Mouse (Mus musculus): ENCODE results near the gene Acot7. TPM values are rescaled to one million over a fixed set of nuclear protein-coding genes. Genes with fewer than 3 reads are reported as not detected.
A peak's percentile ranks its signal among the peaks of the same experiment; 100 is the strongest.

Gene Acot7
- polyA plus RNA-seq, 1 experiment from 2014 or later, result 58.4 TPM

DNA sequence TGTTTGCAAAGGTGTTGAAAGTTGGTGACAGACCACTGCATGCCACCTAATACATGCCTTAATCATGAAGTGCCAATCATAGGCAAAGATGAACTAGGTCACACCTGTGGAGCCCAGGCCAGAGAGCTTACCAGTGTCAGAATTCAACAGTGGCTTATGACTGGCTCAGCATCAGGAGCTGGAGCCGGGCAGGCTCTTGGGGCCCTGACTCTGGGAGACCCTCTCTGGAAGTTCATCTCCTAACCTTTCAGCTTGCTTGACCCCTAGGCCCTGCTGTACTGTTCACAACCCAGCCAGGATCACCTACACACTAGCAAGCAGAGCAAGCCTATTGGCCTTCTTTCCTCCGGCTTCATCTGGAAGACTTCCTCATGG, 41.1 kb upstream of the Acot7 start:
- H3K36me3 ChIP-seq, result no peaks in the 10 kb centered on the region
- H3K9ac ChIP-seq, result no peak overlapping the region
- peaks cover 66% of the 10 kb centered on the region for H3K27me3 ChIP-seq
- H3K4me1 ChIP-seq (replicated peaks), result peaks cover 17% of the 10 kb centered on the region
- no peak overlapping the region for H3K4me2 ChIP-seq
- H3K4me3 ChIP-seq, result no peak overlapping the region
- WGBS, result 92% methylated on average over 2 of the region's 2 CpGs
- no peak overlapping the region for H3K27ac ChIP-seq
- no peaks in the 10 kb centered on the region for H3K9me3 ChIP-seq (replicated peaks)
- no peak for ATAC-seq (replicated peaks; ENCODE audit: insufficient number of reproducible peaks, insufficient read depth, low FRiP score, low read depth)

DNA sequence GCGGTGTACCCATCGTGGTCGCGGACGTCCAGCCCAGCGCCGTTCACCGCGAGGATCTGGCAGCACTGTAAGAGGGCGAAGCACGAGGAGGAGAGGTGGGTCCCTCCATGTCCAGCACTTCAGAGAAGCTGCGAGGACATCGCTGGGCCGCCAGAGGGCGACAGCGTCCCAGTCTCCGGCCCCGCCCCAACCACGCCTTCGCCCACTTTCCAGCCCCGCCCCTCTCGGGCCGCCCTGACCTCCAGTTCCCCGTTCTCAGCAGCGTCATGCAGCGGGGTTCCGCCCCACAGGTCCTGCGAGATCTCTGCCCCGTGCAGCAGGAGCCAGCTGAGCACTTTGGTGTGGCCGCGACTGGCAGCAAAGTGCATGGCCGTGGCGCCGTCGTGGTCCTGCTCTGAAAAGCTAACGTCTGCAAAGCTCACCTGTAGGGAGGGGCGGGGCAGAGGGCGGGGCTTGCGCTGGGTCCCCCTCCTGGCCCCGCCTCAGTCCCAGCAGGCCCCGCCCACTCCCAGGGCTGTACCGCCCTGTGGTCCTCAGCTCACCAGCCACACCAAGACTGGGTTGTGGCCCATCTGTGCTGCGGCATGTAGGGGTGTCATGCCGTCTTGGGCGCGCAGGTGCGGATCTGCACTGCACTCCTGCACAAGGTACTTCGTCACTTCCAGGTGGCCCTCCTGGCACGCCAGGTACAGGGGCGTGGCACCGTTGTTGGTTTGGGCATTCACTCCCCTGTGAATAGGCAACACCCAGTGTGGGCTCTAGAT, 39.3 kb upstream of the Acot7 start:
- ATAC-seq (replicated peaks; ENCODE audit: insufficient number of reproducible peaks, insufficient read depth, low FRiP score, low read depth), result peak; percentile 83
- Histone ChIP-seq H3K9ac (no peak overlapping the region), H3K36me3 (no peaks in the 10 kb centered on the region), H3K27me3 (peaks cover 49% of the 10 kb centered on the region), H3K4me1 (replicated peaks) (peaks cover 10% of the 10 kb centered on the region), H3K4me3 (peak overlapping the region; percentile 54), H3K4me2 (peak overlapping the region; percentile 84), H3K27ac (no peak overlapping the region), H3K9me3 (replicated peaks) (no peaks in the 10 kb centered on the region)
- WGBS, result 3% methylated on average over 51 of the region's 51 CpGs

GRCm38 (mm10) chr4:152140441-152140840, 37.5 kb upstream of the Acot7 start:
- Histone ChIP-seq H3K9ac (no peak overlapping the region), H3K27ac (no peak overlapping the region), H3K9me3 (replicated peaks) (no peaks in the 10 kb centered on the region), H3K36me3 (no peaks in the 10 kb centered on the region), H3K4me2 (no peak overlapping the region), H3K27me3 (peaks cover 40% of the 10 kb centered on the region), H3K4me1 (replicated peaks) (peaks cover 10% of the 10 kb centered on the region), H3K4me3 (no peak overlapping the region)
- 30% methylated on average over 6 of the region's 6 CpGs for WGBS
- ATAC-seq (replicated peaks; ENCODE audit: insufficient number of reproducible peaks, insufficient read depth, low FRiP score, low read depth), result no peak

DNA sequence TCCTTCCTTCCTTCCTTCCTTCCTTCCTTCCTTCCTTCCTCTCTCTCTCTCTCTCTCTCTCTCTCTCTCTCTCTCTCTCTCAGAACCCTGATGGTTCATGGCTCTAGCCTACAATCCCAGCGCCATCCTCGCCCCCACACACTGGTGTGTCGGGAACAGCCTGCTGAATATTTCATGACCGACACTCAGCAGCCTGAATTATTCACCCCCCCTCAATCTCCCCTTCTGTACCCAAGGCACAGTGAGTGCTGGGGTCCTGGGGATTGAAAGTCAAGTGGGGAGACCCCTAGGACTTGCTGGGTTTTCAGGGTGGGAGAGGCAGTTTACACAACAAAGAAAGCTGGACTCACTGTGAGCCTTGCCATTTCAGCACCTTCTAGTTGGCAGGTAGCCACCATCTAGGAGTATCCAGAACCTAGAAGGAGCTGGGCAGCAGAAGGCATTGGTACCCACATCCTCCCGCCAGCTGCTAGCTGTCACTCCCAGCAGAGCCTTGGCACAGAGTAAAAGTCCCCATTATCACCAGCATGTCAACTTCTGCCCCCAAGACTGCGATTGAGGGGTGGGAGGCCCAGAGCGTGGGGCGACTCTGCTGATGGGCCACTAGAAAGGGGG, 36.3 kb upstream of the Acot7 start:
- H3K27ac ChIP-seq, result no peak overlapping the region
- 67% methylated on average over 8 of the region's 8 CpGs for WGBS
- no peak for ATAC-seq (replicated peaks; ENCODE audit: insufficient number of reproducible peaks, insufficient read depth, low FRiP score, low read depth)

DNA sequence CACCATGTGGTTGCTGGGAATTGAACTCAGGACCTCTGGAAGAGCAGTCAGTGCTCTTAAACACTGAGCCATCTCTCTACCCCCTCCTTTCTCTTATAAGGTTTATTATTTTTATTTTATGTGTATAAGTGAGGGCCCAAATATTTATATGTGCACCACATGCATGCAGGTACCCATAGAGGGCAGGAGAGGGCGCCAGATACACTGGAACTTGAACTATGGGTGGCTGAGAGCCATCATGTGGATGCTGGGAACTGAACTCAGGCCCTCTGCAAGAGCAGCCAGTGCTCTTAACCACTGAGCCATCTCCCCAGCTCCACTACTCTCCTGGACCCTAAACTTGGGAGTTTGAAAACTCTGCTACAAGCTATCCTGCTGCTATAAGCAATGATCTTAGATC, 34.3 kb upstream of the Acot7 start:
- WGBS, result 38% methylated on average over 1 of the region's 1 CpGs
- ATAC-seq (replicated peaks; ENCODE audit: insufficient number of reproducible peaks, insufficient read depth, low FRiP score, low read depth), result no peak
- H3K36me3 ChIP-seq, result no peaks in the 10 kb centered on the region

More for the DNA sequence above, 36.3 kb upstream of the Acot7 start:
- H3K36me3 ChIP-seq, result no peaks in the 10 kb centered on the region
- H3K27me3 ChIP-seq, result peaks cover 35% of the 10 kb centered on the region
- no peak overlapping the region for H3K9ac ChIP-seq
- H3K4me1 ChIP-seq (replicated peaks), result peaks cover 10% of the 10 kb centered on the region
- H3K4me3 ChIP-seq, result no peak overlapping the region
- H3K9me3 ChIP-seq (replicated peaks), result no peaks in the 10 kb centered on the region
- no peak overlapping the region for H3K4me2 ChIP-seq

DNA sequence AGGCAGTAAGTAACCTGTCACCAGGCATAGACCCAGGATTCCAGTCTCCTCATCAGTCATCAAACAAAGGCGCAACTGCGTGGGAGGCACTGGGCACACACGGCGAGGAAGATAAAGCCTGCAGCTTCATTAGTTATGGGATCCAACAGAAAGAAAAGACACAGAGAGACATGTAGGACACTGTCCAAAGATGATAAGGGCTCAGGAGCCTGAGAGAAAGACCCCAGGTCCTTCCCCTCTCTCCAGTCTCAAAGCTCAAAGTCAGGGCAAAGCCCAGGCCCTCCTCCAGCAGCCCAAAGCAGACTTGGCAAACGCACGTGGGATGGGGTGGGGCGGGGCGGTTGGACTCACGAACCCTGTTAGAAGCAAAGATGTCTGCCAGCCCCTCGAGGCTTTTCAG, 32.5 kb upstream of the Acot7 start:
- H3K27me3 ChIP-seq, result peaks cover 38% of the 10 kb centered on the region

More for the DNA sequence above, 34.3 kb upstream of the Acot7 start:
- Histone ChIP-seq H3K27me3 (peaks cover 33% of the 10 kb centered on the region), H3K9ac (no peak overlapping the region), H3K4me1 (replicated peaks) (peaks cover 5% of the 10 kb centered on the region), H3K27ac (no peak overlapping the region), H3K9me3 (replicated peaks) (no peaks in the 10 kb centered on the region), H3K4me3 (no peak overlapping the region), H3K4me2 (no peak overlapping the region)

DNA sequence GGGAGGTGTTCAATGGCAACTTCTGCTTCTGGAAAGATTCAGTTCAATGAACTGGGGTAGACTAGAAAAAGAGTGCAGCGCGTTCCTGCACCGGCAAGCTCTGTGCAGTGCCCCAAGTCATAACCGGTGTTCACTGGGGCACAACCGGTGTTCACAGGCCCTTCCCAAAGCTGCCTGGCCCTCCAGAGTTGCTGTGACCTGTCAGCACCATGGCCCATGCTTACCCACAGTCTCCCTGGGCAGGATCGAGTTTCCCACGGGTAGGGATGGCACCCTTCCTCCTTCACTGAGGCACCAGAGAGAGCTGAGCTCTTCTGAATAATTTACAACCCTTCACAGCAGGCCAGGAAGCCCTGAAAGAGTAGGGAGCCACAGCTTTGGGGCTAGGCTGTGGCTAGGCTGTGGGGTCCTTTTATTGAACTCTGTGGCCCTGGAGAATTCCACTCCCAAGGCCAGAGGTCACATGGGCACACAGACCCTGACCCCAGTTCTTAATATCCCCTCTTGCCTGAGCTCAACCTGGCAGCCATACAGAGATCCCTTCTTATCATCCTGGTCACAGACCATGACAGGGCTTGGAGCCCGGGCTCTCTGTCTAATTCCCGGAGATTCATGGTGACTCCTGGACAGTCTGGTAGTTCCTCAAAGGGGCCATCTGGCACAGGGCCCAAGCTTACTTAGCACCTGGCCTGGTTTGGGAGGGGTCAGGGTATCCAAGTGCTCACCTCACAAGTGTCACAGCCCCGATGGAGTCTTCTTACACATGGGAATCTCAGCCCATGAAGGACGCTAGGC, 31.7 kb upstream of the Acot7 start:
- 61% methylated on average over 11 of the region's 11 CpGs for WGBS
- peaks cover 38% of the 10 kb centered on the region for H3K27me3 ChIP-seq
- peak; percentile 32; the same call in 1 of the 2 replicates for ATAC-seq (replicated peaks; ENCODE audit: insufficient number of reproducible peaks, insufficient read depth, low FRiP score, low read depth)

More for the DNA sequence above, 32.5 kb upstream of the Acot7 start:
- Histone ChIP-seq H3K27ac (no peak overlapping the region), H3K9me3 (replicated peaks) (no peaks in the 10 kb centered on the region), H3K36me3 (no peaks in the 10 kb centered on the region), H3K4me3 (no peak overlapping the region), H3K4me2 (no peak overlapping the region), H3K9ac (no peak overlapping the region), H3K4me1 (replicated peaks) (no peaks in the 10 kb centered on the region)
- WGBS, result 62% methylated on average over 10 of the region's 10 CpGs
- no peak for ATAC-seq (replicated peaks; ENCODE audit: insufficient number of reproducible peaks, insufficient read depth, low FRiP score, low read depth)

DNA sequence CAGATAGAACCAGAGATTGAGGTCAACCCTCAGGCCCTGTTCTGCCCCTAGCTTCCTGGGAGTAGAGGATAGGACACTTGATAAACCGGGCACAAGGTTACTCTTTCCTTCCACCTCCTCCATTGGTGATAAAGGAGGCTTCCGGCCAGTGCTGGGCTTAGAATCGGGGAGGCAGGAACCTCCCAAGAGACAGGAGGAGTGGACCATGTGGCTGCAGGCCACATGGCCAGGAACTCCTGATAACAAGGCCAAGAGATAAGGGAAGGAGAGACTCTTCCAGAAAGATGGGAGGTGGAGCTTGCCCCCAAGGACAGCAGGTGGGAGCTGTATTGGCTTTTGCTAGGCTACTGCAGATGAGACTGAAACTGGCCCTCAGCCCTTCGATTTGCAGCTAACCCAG, 27.4 kb upstream of the Acot7 start:
- peaks cover 69% of the 10 kb centered on the region for H3K27me3 ChIP-seq
- ATAC-seq (replicated peaks; ENCODE audit: insufficient number of reproducible peaks, insufficient read depth, low FRiP score, low read depth), result no peak
- H3K4me3 ChIP-seq, result no peak overlapping the region
- no peak overlapping the region for H3K9ac ChIP-seq
- no peak overlapping the region for H3K4me2 ChIP-seq
- peaks cover 17% of the 10 kb centered on the region for H3K4me1 ChIP-seq (replicated peaks)
- WGBS, result 56% methylated on average over 4 of the region's 4 CpGs
- no peaks in the 10 kb centered on the region for H3K36me3 ChIP-seq
- no peak overlapping the region for H3K27ac ChIP-seq
- no peaks in the 10 kb centered on the region for H3K9me3 ChIP-seq (replicated peaks)

More for the DNA sequence above, 31.7 kb upstream of the Acot7 start:
- Histone ChIP-seq H3K27ac (no peak overlapping the region), H3K4me1 (replicated peaks) (no peaks in the 10 kb centered on the region), H3K36me3 (no peaks in the 10 kb centered on the region), H3K9me3 (replicated peaks) (no peaks in the 10 kb centered on the region), H3K9ac (no peak overlapping the region), H3K4me3 (no peak overlapping the region), H3K4me2 (no peak overlapping the region)

- Histone ChIP-seq H3K4me2 (peak overlapping the region; percentile 81), H3K4me1 (replicated peaks) (peaks cover 17% of the 10 kb centered on the region), H3K4me3 (peak overlapping the region; percentile 50), H3K9me3 (replicated peaks) (no peaks in the 10 kb centered on the region), H3K36me3 (no peaks in the 10 kb centered on the region), H3K27me3 (peaks cover 74% of the 10 kb centered on the region), H3K27ac (no peak overlapping the region), H3K9ac (peak overlapping the region; percentile 23; the same call in 1 of the 2 replicates)
- ATAC-seq (replicated peaks; ENCODE audit: insufficient number of reproducible peaks, insufficient read depth, low FRiP score, low read depth), result no peak
- WGBS, result 33% methylated on average over 7 of the region's 7 CpGs
Observed at GRCm38 (mm10) chr4:152151451-152151965, 26.4 kb upstream of the Acot7 start.

DNA sequence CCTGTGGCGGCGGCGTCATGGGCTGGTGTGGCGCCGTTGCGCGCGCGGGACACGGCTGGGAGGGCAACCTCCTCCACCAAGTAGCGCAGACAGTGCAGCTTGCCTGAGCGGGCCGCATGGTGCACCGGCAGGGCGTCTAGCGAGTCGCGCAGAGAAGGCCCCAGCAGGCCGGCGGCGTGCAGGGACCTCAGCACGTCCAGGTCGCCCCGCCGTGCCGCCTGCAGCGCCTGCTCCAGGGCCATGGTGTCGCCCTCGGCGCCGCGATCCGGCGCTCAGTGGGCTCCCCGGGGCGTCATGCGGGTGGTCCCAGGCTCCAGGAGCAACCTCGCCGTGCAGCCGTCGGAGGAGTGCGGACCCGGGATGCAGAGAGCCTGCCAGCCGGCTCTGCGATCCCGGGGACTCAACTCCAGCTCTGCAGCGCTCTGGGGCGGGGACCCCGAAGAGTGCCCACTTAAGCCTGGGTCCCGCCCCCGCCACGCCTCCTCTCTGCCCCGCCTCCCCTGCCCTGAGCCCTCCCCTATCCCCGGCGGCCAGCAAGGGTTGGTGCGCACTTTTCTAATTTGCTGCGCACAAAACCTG, 25.9 kb upstream of the Acot7 start, which contains the start of gene Espn:
Gene Espn (minus strand): TSS at position 406 of the 579 bp plus-strand sequence.
- peaks cover 77% of the 10 kb centered on the region for H3K27me3 ChIP-seq

More for the DNA sequence above, 25.9 kb upstream of the Acot7 start, which contains the start of gene Espn:
- Histone ChIP-seq H3K36me3 (no peaks in the 10 kb centered on the region), H3K9ac (peak within 1 kb of the TSS; percentile 23; the same call in 1 of the 2 replicates), H3K9me3 (replicated peaks) (no peaks in the 10 kb centered on the region), H3K4me1 (replicated peaks) (peaks cover 17% of the 10 kb centered on the region), H3K27ac (no peak within 1 kb of the TSS), H3K4me3 (peak within 1 kb of the TSS; percentile 50), H3K4me2 (peak within 1 kb of the TSS; percentile 81)
- WGBS, result 1% methylated on average over 52 of the region's 57 CpGs
- peak; percentile 80 for ATAC-seq (replicated peaks; ENCODE audit: insufficient number of reproducible peaks, insufficient read depth, low FRiP score, low read depth)

Measured in heart, embryonic 15.5 days (tissue).